Mouse (Mus musculus) layer of hippocampus, postnatal 25 days (tissue): ENCODE data around the gene Proser3. TPM values are rescaled to one million over a fixed set of nuclear protein-coding genes. Genes with fewer than 3 reads are reported as not detected.

Source experiments
- DNase-seq, 2 experiments: peaks; one replicate each; pipeline ENCODE4 v3.0.0; 2022; ENCODE audit warnings: mixed read lengths in 2 of 2, low spot score in 1 of 2; ENCODE audit errors: extremely low spot score in 1 of 2
- microRNA-seq, 2 experiments: library from miRNA; unstranded; fragments of <30 nt; microRNA quantifications; one replicate each; pipeline ENCODE4 v1.2.0; 2021
- total RNA-seq, 2 experiments: library from RNA; stranded (reverse); gene quantifications; 2 replicates each; pipeline ENCODE4 v1.2.3; 2021

Proser3 gene
- total RNA-seq, 2 experiments from 2014 or later = 3.5 to 3.6 TPM

DNA sequence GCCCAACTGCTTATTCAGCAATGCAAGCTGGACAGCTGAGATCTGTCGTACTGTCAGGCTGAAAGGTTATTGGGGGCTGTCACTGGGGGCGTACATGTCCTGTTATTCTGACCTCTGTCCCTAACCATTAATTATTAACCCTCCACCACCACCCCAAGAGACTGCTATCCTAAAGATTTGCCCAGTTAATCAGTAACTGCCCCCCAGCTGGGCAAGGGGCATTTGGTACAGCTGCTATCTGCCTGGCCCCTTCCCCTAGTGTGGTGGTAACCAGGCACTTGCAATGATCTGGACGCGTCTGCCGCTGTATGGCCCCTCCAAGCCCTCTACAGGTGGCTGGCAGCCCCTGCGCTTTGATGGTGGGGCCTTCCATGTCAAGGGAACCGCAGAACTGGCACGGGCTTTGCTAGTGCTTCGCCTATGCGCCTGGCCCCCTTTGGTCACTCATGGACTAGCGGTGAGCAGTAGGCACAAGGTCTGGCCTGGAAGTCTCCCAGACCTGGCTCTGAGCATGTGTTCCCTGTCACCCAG, 58.6 kb downstream of the Proser3 start, which contains the start of gene Prodh2:
Gene Prodh2, plus strand, starts transcription at position 222 of the 531 bp plus-strand sequence.
- no peak for DNase-seq

DNA sequence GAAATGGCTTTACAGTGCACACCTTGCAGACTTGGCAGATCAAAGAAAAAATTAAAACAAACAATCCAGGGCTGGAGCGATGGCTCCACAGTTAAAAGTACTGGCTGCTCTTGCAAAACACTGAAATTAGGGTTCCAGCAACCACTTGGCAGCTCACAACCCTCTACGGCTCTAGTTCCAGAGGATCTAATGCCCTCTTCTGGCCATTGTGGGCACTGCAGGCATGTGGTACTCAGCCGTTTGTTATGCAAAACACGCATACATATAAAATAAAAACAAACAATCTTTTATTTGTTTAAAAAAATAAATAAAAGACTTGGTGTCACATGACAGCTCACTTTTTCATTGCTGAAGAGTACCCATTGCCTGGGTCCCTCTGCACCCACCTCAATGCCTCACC, 59.3 kb downstream of the Proser3 start:
- peak; percentile 60 to 93 for DNase-seq

DNA sequence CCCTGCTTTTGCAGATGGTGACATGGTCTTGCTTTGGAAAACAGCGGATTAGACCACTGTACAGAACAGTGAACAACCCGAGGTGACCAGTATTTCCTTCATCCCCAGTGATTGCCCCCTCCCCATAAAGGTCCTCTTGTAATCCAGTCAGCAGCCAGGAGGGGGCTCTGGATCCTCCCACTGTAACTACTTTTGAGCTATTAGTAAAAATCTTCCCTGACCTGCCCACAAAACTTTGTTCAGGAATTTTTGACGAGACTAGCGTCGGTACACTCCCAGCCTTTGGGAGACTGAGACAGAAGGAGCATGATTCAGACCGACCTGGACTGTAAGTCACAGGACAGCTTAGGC, 61.2 kb downstream of the Proser3 start:
- no peak for DNase-seq

DNA sequence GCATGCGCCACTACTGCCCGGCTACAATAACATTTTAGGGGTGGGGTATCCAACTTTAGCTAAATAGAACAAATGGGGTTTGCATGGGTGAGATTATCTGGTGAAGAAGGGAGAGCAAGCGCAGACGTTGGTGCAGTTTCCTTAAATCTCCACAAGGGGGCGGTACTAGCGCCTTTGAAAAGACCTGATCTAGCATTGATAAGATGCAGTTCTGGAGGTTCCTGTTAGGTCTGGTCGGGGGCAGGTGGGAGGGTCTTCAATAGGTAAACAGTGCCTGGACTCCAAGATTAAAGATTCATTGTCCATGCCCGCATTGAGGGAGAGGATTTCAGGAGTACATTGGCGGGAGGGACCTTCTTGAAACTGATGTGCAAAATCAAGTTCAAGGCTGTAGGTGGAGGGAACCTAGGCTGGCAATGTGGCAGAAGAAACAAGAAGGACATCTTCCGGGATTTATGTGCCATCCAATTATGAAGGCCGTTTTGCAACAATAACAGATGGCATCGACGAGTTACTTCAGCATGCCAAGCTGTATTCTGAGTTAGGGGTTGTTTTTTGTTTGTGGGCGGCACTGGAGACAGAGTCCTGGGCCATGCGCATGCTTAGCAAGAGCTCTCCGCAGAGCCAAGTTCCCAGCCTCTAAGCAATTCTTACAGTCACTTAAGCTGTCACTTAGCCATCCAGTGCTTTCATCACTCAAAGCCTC, 61.7 kb downstream of the Proser3 start:
- DNase-seq = peak; percentile 30 to 56

Small RNA genes within 50 kb of the gene (microRNA-seq; reads per million reads assigned to microRNA genes)
- gene Gm38670 (0 to 1.3 reads per million in 2 experiments), gene Mir3569 (0.92 to 1.2 reads per million in 2 experiments)

Other genes starting within 250 kb of the Proser3 start
- gene Alkbh6, start 243.6 kb downstream of the Proser3 start, total RNA-seq = 10 to 100 TPM; 47.1 to 55.1 TPM
- 10 to 100 TPM in 1 of 2 experiments, 1 to 10 TPM in 1; 6.4 to 13.1 TPM for gene Syne4, start 237.5 kb downstream of the Proser3 start, total RNA-seq
- gene E130208F15Rik, start 230.6 kb downstream of the Proser3 start, total RNA-seq = under 1 TPM; 0.15 to 0.75 TPM
- 1 to 10 TPM; 7.8 to 7.9 TPM for gene Sdhaf1, start 228.4 kb downstream of the Proser3 start, total RNA-seq
- 10 to 100 TPM; 33.6 to 34.7 TPM for gene Lrfn3, start 189.5 kb downstream of the Proser3 start, total RNA-seq
- 10 to 100 TPM; 28.8 to 31.4 TPM for gene Tyrobp, start 138.5 kb downstream of the Proser3 start, total RNA-seq
- 1 to 10 TPM in 1 of 2 experiments, under 1 TPM in 1; 0.98 to 1.0 TPM for gene Hcst, start 132.4 kb downstream of the Proser3 start, total RNA-seq
- 1 to 10 TPM; 2.9 to 3.0 TPM for gene Nfkbid, start 130.6 kb downstream of the Proser3 start, total RNA-seq
- 1,000 to 10,000 TPM; 1,227 to 1,377 TPM for gene Aplp1, start 106.8 kb downstream of the Proser3 start, total RNA-seq
- 10 to 100 TPM; 15.3 to 16.4 TPM for gene Kirrel2, start 94.6 kb downstream of the Proser3 start, total RNA-seq
- 1 to 10 TPM; 1.8 to 2.2 TPM for gene Nphs1, start 94.0 kb downstream of the Proser3 start, total RNA-seq
- not detected for gene Prodh2, start 58.7 kb downstream of the Proser3 start, total RNA-seq
- gene Arhgap33, start 17.2 kb downstream of the Proser3 start, total RNA-seq = 100 to 1,000 TPM; 103 to 132 TPM
- 1 to 10 TPM; 3.4 to 4.3 TPM for gene Hspb6, start 121 bp downstream of the Proser3 start, total RNA-seq
- gene Lin37, start 7.5 kb upstream of the Proser3 start, total RNA-seq = 10 to 100 TPM; 36.8 to 44.9 TPM
- gene U2af1l4, start 11.0 kb upstream of the Proser3 start, total RNA-seq = 10 to 100 TPM; 69.8 to 72.5 TPM
- gene Gm49396, start 11.0 kb upstream of the Proser3 start, total RNA-seq = 1 to 10 TPM; 6.8 to 8.8 TPM
- gene Psenen, start 11.3 kb upstream of the Proser3 start, total RNA-seq = 10 to 100 TPM; 76.0 to 92.1 TPM
- 1 to 10 TPM; 4.7 to 5.2 TPM for gene Igflr1, start 13.1 kb upstream of the Proser3 start, total RNA-seq
- gene Kmt2b, start 36.4 kb upstream of the Proser3 start, total RNA-seq = 10 to 100 TPM; 39.1 to 57.1 TPM
- gene Zbtb32, start 46.6 kb upstream of the Proser3 start, total RNA-seq = not detected
- gene Upk1a, start 60.5 kb upstream of the Proser3 start, total RNA-seq = under 1 TPM in 1 of 2 experiments, not detected in 1; 0.20 TPM
- 100 to 1,000 TPM; 631 to 741 TPM for gene Cox6b1, start 73.9 kb upstream of the Proser3 start, total RNA-seq
- gene Etv2, start 83.6 kb upstream of the Proser3 start, total RNA-seq = not detected
- gene Rbm42, start 98.0 kb upstream of the Proser3 start, total RNA-seq = 10 to 100 TPM; 75.3 to 81.5 TPM
- 1 to 10 TPM; 4.2 to 6.6 TPM for gene Haus5, start 112.7 kb upstream of the Proser3 start, total RNA-seq
- gene Pmis2, start 119.3 kb upstream of the Proser3 start, total RNA-seq = not detected
- gene 2200002J24Rik, start 146.6 kb upstream of the Proser3 start, total RNA-seq = not detected
- 1 to 10 TPM in 1 of 2 experiments, under 1 TPM in 1; 0.74 to 1.1 TPM for gene Atp4a, start 159.9 kb upstream of the Proser3 start, total RNA-seq
- gene Tmem147, start 177.2 kb upstream of the Proser3 start, total RNA-seq = 100 to 1,000 TPM; 116 to 132 TPM
- gene Gapdhs, start 191.4 kb upstream of the Proser3 start, total RNA-seq = not detected
- 1 to 10 TPM; 7.5 to 7.7 TPM for gene Sbsn, start 199.2 kb upstream of the Proser3 start, total RNA-seq
- 1 to 10 TPM in 1 of 2 experiments, under 1 TPM in 1; 0.66 to 1.3 TPM for gene Dmkn, start 211.5 kb upstream of the Proser3 start, total RNA-seq
- gene Krtdap, start 235.6 kb upstream of the Proser3 start, total RNA-seq = not detected